Mouse (Mus musculus): Measurements from ENCODE around the gene Mex3a.
"Not testable (repeated sequence)": the region's sequence is repeated elsewhere in the genome, so short reads cannot be mapped to it uniquely, and the experiment has no call there.

Mex3a gene

DNA sequence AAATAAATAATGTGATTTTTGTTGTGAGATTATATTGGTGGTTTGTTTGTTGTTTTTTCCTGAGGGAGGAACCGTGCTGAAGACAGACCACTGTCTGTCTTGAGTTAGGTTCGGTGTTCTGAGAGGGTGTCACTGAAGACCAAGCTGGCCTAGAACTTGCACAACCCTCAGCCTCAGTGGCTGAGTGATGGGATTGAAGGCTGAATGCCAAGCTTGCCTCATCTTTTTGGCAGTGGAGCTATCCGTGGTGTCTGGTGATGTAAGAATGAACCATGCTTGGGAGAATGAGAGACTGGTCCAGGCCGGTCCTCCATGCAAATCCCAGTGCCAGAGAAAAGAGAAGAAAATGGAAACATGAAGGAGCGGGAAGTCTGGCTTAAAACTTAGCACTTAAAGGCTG is 37.5 kb downstream of the Mex3a start:
- no peak for DNase-seq (ENCODE audit: low read depth)

DNA sequence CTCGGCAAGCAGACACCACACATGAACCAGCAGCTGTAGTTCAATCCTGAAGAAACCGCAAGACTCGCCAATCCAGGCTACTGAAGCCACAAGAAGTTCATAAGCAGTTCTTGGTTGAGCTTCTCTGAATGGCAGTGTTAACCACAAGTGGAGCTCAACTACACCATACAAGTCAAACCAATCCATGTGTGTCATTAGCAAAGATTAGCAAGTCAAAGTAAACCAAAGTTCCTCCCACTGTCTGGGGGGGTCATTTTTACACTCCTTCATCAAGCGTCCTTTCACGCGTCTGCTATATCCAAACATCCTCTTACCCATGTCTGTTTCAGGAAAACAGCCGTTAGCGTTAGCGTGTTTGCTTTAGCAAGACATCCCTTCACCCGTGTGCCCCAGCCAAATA is 38.1 kb downstream of the Mex3a start:
- DNase-seq (ENCODE audit: low read depth): no peak

DNA sequence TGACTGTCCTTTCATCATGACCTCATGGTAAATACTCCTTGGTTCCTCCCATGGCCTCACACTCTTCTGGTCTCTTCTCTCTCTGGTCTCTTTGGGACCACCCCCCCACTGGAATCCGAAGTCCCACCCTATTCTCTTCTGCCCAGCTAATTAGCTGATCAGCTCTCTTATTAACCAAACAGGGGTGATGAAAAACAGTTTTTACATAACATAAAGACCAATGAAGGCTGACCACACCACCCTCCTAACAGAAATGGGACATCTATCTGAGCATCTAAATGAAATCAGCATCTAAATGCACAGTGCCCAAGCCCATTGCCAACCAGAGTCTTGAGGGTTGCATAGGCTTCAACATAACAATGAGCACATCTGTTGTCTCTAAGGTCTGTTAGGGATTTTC is 39.7 kb downstream of the Mex3a start:
- no peak for DNase-seq (ENCODE audit: low read depth)

DNA sequence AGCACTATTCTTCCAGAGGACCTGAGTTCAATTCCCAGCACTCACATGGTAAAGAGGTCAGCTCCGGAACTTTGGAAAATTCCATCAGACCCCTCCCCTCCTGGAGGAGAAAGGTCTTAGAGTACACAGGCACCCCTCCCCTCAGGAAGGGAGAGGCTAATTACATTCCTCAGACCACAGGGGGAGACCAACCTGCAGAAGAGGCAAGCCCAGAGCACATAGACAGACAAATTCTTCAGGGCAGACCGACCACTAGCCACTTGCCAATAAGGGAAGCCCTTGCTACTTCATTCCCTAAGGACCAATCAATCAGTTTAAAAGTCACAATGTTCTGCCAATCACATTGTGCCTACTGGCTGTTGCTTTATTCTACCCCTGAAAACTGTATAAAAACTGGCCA is 40.6 kb downstream of the Mex3a start:
- DNase-seq (ENCODE audit: low read depth): no peak

DNA sequence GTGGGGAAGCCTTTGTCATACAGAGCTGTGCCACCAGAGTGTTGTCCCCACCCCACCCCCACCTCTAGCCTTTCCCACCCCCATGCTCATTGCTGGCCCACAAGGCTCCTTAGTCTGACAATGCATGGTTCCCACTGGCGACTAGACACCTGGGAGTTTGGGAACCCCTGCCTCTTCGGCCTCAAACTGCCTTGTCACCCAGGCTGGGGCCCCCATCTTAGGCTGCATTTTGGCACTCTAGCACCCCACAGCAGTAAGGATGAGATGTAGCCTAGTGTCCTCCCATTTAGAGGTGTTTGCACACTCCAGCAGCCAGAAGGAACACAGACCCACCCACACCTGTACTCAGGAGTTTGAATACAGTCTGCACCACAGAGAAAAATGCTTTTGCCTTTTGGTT is 41.6 kb downstream of the Mex3a start:
- DNase-seq (ENCODE audit: low read depth): no peak

DNA sequence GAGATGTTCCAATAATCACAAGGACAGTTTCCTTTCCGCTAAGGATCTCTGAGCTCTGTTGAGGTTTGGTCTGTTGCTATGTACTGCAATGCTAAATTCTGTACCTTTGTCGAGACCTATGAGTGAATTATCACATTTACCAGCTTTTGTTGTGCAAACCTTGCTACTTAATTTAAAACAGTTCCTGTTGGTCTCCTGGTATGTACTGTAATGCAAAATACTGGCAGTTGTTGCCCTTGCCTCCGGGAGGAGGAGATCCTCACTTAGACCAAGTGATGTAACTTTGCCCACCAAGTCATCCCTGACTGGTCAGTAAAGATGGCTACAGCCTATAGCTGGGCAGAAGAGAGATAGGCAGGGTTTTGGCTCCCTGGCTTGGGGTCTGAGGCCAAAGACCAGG is 43.3 kb downstream of the Mex3a start, which contains the start of gene Ssr2:
Gene Ssr2 (plus strand): TSS at position 337 of the 400 bp plus-strand sequence.
- no peak for DNase-seq (ENCODE audit: low read depth)

DNA sequence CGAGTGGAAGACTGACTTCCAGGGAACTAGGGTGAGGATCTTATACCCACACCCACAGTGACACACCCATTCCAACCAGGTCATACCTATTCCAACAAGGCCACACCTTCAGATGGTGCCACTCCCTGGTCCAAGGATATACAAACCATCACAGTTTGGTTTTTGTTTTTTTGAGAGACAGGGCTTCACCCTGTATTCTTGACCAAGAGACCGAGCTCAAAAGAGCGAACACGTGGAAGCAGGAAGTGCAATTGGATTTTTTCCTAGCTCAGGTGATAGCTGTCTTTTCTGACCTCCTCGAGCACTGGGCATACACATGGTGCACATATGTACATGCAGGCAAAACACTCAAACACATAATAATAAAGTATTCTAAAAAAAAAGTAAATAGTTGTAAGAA is 45.7 kb downstream of the Mex3a start:
- not testable (repeated sequence) for DNase-seq (ENCODE audit: low read depth)

DNA sequence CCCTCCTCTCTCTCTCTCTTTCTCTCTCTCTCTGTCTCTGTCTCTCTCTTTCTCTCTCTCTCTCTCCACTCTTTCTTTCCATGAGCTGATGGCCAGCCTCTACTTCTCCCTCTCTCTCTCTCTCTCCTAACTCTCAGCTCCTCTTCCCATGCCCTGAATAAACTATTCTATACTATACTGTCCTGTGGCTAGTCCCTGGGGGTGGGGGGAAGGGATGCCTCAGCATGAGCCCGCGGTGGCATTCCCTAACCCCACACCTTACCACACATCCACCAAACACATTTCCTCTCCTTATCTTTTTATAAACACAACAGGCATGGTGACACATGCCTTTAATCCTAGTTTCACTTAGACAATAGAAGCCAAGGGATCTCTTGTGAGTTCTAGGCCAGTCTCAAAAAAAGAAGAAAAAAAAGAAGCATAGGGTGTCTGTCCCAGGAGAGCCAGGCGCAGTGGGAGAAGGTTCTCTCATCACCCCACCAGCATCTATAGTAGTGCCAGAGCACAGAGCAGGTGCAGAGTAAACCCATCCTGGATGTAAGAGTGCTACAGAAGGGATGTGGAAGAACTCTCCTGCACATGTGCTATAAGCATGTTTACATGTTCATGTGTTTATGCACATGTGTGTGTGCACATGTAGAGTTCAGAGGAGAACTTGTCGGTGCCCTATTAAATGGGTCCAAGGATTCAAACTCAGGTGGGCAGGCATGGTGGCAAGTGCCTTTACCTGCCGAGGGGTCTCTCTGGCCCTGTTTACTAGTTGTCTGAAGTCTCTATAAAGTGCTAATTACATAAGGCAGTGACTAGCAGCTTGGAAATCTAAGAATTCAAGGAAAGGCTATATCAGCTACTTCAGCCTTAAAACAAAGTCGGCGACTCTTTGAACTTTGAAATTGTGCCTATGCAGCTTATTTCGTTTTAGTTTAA is 46.6 kb downstream of the Mex3a start:
- peak; percentile 51 for DNase-seq (ENCODE audit: low read depth)

DNA sequence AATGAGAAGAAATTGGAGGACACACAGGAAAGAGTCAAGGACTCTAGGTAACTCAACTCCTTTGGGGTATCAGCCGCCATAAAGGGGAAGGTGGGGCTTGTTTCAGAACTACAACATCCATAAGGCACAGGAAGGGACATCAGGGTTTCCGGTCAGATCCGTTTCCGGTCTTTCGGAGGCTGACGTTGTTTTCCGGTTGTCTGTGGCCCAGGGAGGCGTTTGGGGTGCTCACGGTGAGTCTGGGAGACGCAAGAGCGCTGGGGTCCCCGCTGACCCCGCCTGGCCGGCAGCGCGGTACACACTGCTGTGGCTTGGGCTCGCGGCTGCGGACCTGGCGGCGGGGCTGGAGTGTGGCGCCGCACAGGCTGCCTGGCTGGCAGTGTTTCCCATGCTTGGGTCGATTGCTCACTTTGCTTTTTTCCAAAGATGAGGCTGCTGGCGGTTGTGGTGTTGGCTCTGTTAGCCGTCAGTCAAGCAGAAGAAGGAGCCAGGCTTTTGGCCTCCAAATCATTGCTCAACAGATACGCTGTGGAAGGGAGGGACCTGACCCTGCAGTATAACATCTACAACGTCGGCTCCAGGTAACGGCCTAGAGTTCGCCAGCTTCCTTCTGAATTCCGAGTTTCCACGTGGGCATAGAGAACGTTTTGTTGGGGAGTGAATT is 47.4 kb downstream of the Mex3a start:
- DNase-seq (ENCODE audit: low read depth): peak; percentile 91

DNA sequence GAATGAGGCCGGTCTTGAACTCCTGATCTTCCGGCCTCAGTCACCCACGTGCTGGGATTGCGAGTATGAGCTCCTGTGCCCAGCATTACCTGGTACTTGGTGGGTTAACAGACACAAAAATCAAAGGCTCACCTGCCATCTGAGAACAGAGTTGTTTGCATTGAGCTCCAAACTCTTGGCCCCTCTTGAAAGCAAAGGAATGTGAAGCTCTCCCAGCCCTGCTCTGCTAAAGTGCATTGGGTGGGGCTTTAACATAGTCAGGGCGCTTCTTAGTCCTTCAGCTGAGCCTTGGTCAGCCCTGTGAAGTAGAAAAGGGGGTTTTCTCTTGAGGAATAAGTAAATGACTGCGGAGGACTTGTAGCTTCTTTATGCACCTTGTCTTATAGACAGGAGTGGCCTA is 53.6 kb downstream of the Mex3a start:
- no peak for DNase-seq (ENCODE audit: low read depth)

DNA sequence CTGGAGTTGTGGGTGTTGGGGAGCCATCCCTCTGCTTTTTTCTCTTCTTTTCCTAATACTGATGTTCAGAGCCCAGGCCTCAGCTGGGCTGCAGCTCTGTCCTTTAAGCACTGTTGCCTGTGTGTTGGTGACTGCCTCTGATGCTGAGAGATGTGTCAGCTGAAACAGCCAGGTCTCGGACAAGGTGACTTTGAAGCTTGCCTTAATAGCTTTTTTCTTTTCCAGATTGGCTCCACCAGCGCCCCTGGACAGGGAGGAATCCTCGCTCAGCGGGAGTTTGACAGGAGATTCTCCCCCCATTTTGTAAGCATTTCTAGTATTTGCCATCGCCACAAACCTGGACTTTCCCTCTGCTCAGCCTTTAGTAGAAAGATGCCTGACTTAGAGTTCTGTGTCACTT is 54.4 kb downstream of the Mex3a start:
- no peak for DNase-seq (ENCODE audit: low read depth)

DNA sequence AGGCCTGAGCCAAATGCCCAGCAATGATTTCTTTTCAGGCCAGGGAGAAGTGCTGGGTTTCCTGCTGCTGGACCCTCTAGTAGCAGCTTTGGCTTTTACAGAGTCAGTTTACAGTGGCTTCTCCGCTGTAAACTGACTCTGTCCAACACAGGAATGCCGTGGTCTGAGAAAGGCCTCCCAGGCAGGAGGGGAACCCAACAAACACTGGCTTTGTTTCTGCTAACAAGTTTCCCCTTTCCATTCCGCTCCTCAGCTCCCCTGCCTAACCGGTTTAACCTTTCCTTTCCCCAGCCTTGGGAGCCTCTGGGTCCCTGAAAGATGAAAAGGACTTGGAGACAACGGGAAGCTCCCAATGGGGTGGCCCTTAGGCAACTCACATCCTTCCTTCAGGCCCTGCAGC is 58.1 kb downstream of the Mex3a start:
- no peak for DNase-seq (ENCODE audit: low read depth)

All from 416B (cell line).